Mouse (Mus musculus) heart, embryonic 11.5 days (tissue): ENCODE results near the gene Gtf2f1. TPM values are rescaled to one million over a fixed set of nuclear protein-coding genes. Genes with fewer than 3 reads are reported as not detected.

ENCODE experiments used
- ATAC-seq: fragments of 200-750 bp; cut with Nextera tagmentation; replicated peaks from 2 replicates; pipeline ENCODE4 v1.8.0; 2017; ENCODE audit warnings: moderate library complexity; ENCODE audit not compliant: insufficient number of reproducible peaks, low FRiP score, low TSS enrichment
- H3K27ac ChIP-seq: fragments of 300-500 bp; sonication (generic); 2 replicates; pipeline ENCODE4 v1.5.1; 2014; ENCODE audit warnings: mild to moderate bottlenecking, low read depth, low read length
- H3K27me3 ChIP-seq: fragments of 300-500 bp; sonication (generic); 2 replicates; pipeline ENCODE4 v1.6.1; 2014; ENCODE audit warnings: mild to moderate bottlenecking, low read length, mixed read lengths; ENCODE audit not compliant: control insufficient read depth, insufficient read depth
- H3K36me3 ChIP-seq: fragments of 300-500 bp; sonication (generic); 2 replicates; pipeline ENCODE4 v1.6.1; 2014; ENCODE audit warnings: mild to moderate bottlenecking, low read length, moderate library complexity, mixed read lengths; ENCODE audit not compliant: control insufficient read depth, insufficient read depth
- H3K4me1 ChIP-seq: fragments of 300-500 bp; sonication (generic); 2 replicates; pipeline ENCODE4 v1.6.1; 2014; ENCODE audit warnings: low read length; ENCODE audit not compliant: control insufficient read depth, insufficient read depth
- H3K4me2 ChIP-seq: fragments of 300-500 bp; sonication (generic); 2 replicates; pipeline ENCODE4 v1.6.1; 2014; ENCODE audit warnings: mild to moderate bottlenecking, moderate library complexity
- H3K4me3 ChIP-seq: fragments of 300-500 bp; sonication (generic); 2 replicates; pipeline ENCODE4 v1.5.1; 2014; ENCODE audit warnings: low read depth, low read length
- H3K9ac ChIP-seq: fragments of 300-500 bp; sonication (generic); 2 replicates; pipeline ENCODE4 v1.6.1; 2014; ENCODE audit warnings: mild to moderate bottlenecking, low read depth, low read length, moderate library complexity
- H3K9me3 ChIP-seq: fragments of 300-500 bp; sonication (generic); replicated peaks from 2 replicates; pipeline ENCODE4 v1.6.1; 2016; ENCODE audit warnings: low read length; ENCODE audit not compliant: control insufficient read depth
- WGBS: fragments of 180-500 bp; shearing (Covaris S2); extraction: QIAGEN DNeasy Blood & Tissue Kit; methylation state at CpG from one replicate; pipeline ENCODE4 v1.1.7; 2014; ENCODE audit not compliant: insufficient replicate concordance; 5-methylcytosine and 5-hydroxymethylcytosine counted together
- polyA plus RNA-seq: library from polyadenylated mRNA; unstranded; fragments of >200 nt; fragmentation: Nextera tagmentation; extraction: Ambion mirVana; gene quantifications from 2 replicates; pipeline ENCODE4 v1.2.1, GENCODE M21; 2014

The Gtf2f1 gene
- polyA plus RNA-seq, 1 experiment from 2014 or later = 41.3 TPM

GRCm38 (mm10) chr17:56974708-56975240, 36.3 kb downstream of the Gtf2f1 start:
- Histone ChIP-seq H3K27ac (no peak overlapping the region), H3K27me3 (peaks cover 5% of the 10 kb centered on the region; the same call in 1 of the 2 replicates), H3K36me3 (no peaks in the 10 kb centered on the region), H3K9ac (no peak overlapping the region), H3K4me1 (no peaks in the 10 kb centered on the region), H3K4me2 (no peak overlapping the region), H3K9me3 (no peaks in the 10 kb centered on the region), H3K4me3 (no peak overlapping the region)
- no peak for ATAC-seq
- 83% methylated on average over 5 of the region's 5 CpGs for WGBS

GRCm38 (mm10) chr17:56973956-56974707, 37.0 kb downstream of the Gtf2f1 start:
- 56% methylated on average over 12 of the region's 14 CpGs for WGBS
- H3K9ac ChIP-seq = no peak overlapping the region

GRCm38 (mm10) chr17:56970081-56970480, 41.0 kb downstream of the Gtf2f1 start:
- no peaks in the 10 kb centered on the region for H3K36me3 ChIP-seq
- H3K4me1 ChIP-seq = no peaks in the 10 kb centered on the region
- no peak overlapping the region for H3K4me3 ChIP-seq
- no peak overlapping the region for H3K4me2 ChIP-seq
- H3K27me3 ChIP-seq = peaks cover 5% of the 10 kb centered on the region; the same call in 1 of the 2 replicates
- H3K27ac ChIP-seq = no peak overlapping the region
- no peaks in the 10 kb centered on the region for H3K9me3 ChIP-seq
- 59% methylated on average over 5 of the region's 5 CpGs for WGBS
- H3K9ac ChIP-seq = no peak overlapping the region
- no peak for ATAC-seq

More at GRCm38 (mm10) chr17:56973956-56974707, 37.0 kb downstream of the Gtf2f1 start:
- no peak overlapping the region for H3K4me2 ChIP-seq
- no peak for ATAC-seq
- H3K4me3 ChIP-seq = no peak overlapping the region
- H3K9me3 ChIP-seq = no peaks in the 10 kb centered on the region
- no peaks in the 10 kb centered on the region for H3K36me3 ChIP-seq
- peaks cover 5% of the 10 kb centered on the region; the same call in 1 of the 2 replicates for H3K27me3 ChIP-seq
- no peak overlapping the region for H3K27ac ChIP-seq
- H3K4me1 ChIP-seq = no peaks in the 10 kb centered on the region

- peaks cover 5% of the 10 kb centered on the region; the same call in 1 of the 2 replicates for H3K27me3 ChIP-seq
- no peaks in the 10 kb centered on the region for H3K9me3 ChIP-seq
- no peak overlapping the region for H3K9ac ChIP-seq
- no peak overlapping the region for H3K27ac ChIP-seq
- H3K4me3 ChIP-seq = no peak overlapping the region
- 63% methylated on average over 3 of the region's 3 CpGs for WGBS
- H3K36me3 ChIP-seq = no peaks in the 10 kb centered on the region
- H3K4me1 ChIP-seq = no peaks in the 10 kb centered on the region
- ATAC-seq = no peak
- H3K4me2 ChIP-seq = no peak overlapping the region
These were observed 41.8 kb downstream of the Gtf2f1 start for GRCm38 (mm10) chr17:56969321-56969720.

GRCm38 (mm10) chr17:56963646-56964045, 47.4 kb downstream of the Gtf2f1 start:
- WGBS = 74% methylated on average over 6 of the region's 6 CpGs
- H3K4me2 ChIP-seq = no peak overlapping the region
- H3K36me3 ChIP-seq = no peaks in the 10 kb centered on the region
- no peak overlapping the region for H3K4me3 ChIP-seq
- H3K27ac ChIP-seq = no peak overlapping the region
- H3K27me3 ChIP-seq = no peaks in the 10 kb centered on the region
- no peaks in the 10 kb centered on the region for H3K9me3 ChIP-seq
- no peak overlapping the region for H3K9ac ChIP-seq
- H3K4me1 ChIP-seq = no peaks in the 10 kb centered on the region
- no peak for ATAC-seq

GRCm38 (mm10) chr17:56962642-56963405, 48.3 kb downstream of the Gtf2f1 start:
- no peak overlapping the region for H3K9ac ChIP-seq
- WGBS = 70% methylated on average over 5 of the region's 5 CpGs
- no peak overlapping the region for H3K27ac ChIP-seq
- no peak overlapping the region for H3K4me3 ChIP-seq
- no peaks in the 10 kb centered on the region for H3K27me3 ChIP-seq
- ATAC-seq = no peak
- H3K4me1 ChIP-seq = no peaks in the 10 kb centered on the region
- no peaks in the 10 kb centered on the region for H3K9me3 ChIP-seq
- no peak overlapping the region for H3K4me2 ChIP-seq
- H3K36me3 ChIP-seq = no peaks in the 10 kb centered on the region

- Histone ChIP-seq H3K36me3 (no peaks in the 10 kb centered on the region), H3K4me1 (no peaks in the 10 kb centered on the region), H3K4me2 (no peak overlapping the region), H3K9me3 (no peaks in the 10 kb centered on the region), H3K9ac (no peak overlapping the region), H3K4me3 (no peak overlapping the region), H3K27ac (no peak overlapping the region), H3K27me3 (no peaks in the 10 kb centered on the region)
- WGBS = 78% methylated on average over 4 of the region's 4 CpGs
- ATAC-seq = no peak
These were observed 49.2 kb downstream of the Gtf2f1 start for GRCm38 (mm10) chr17:56961880-56962279.

GRCm38 (mm10) chr17:56958667-56959066, 52.4 kb downstream of the Gtf2f1 start:
- Histone ChIP-seq H3K9ac (no peak overlapping the region), H3K4me2 (no peak overlapping the region), H3K9me3 (no peaks in the 10 kb centered on the region), H3K36me3 (no peaks in the 10 kb centered on the region), H3K4me1 (no peaks in the 10 kb centered on the region), H3K27ac (no peak overlapping the region), H3K27me3 (no peaks in the 10 kb centered on the region), H3K4me3 (no peak overlapping the region)
- 58% methylated on average over 4 of the region's 4 CpGs for WGBS
- no peak for ATAC-seq
